Mouse (Mus musculus) kidney, postnatal 0 days (tissue): ENCODE data around the gene Ssbp3. TPM values are rescaled to one million over a fixed set of nuclear protein-coding genes. Genes with fewer than 3 reads are reported as not detected.

ENCODE experiments used
- ATAC-seq: fragments of 200-750 bp; cut with Nextera tagmentation; replicated peaks from 2 replicates; pipeline ENCODE4 v1.8.0; 2017; ENCODE audit warnings: low read depth, moderate number of reproducible peaks, moderate TSS enrichment, moderate library complexity; ENCODE audit not compliant: low FRiP score
- DNase-seq: peaks from one replicate; pipeline ENCODE4 v3.0.0-alpha.2; 2016; ENCODE audit warnings: low spot score
- H3K27ac ChIP-seq: fragments of 300-500 bp; sonication (generic); 2 replicates; pipeline ENCODE4 v1.5.1; 2014; ENCODE audit warnings: mild to moderate bottlenecking
- H3K27me3 ChIP-seq: fragments of 300-500 bp; sonication (generic); 2 replicates; pipeline ENCODE4 v1.6.1; 2014; ENCODE audit warnings: low read length, mixed read lengths; ENCODE audit not compliant: insufficient read depth
- H3K36me3 ChIP-seq: fragments of 300-500 bp; sonication (generic); 2 replicates; pipeline ENCODE4 v1.6.1; 2014; ENCODE audit warnings: low read length, mixed read lengths; ENCODE audit not compliant: insufficient read depth
- H3K4me1 ChIP-seq: fragments of 300-500 bp; sonication (generic); replicated peaks from 2 replicates; pipeline ENCODE4 v1.6.1; 2014; ENCODE audit warnings: antibody characterized with exemption, low read length, mixed read lengths; ENCODE audit not compliant: insufficient read depth
- H3K4me2 ChIP-seq: fragments of 300-500 bp; sonication (generic); 2 replicates; pipeline ENCODE4 v1.6.1; 2014; ENCODE audit warnings: mild to moderate bottlenecking, low read length, moderate library complexity, mixed read lengths
- H3K4me3 ChIP-seq: fragments of 300-500 bp; sonication (generic); replicated peaks from 2 replicates; pipeline ENCODE4 v1.5.1; 2014; ENCODE audit warnings: low read depth, low read length
- H3K9ac ChIP-seq: fragments of 300-500 bp; sonication (generic); 2 replicates; pipeline ENCODE4 v1.6.1; 2014; ENCODE audit warnings: low read depth, low read length
- H3K9me3 ChIP-seq: fragments of 300-500 bp; sonication (generic); replicated peaks from 2 replicates; pipeline ENCODE4 v1.6.1; 2016; ENCODE audit warnings: low read length, inconsistent platforms, mixed read lengths
- CTCF ChIP-seq: IDR thresholded peaks from 2 replicates; pipeline ENCODE4 v1.5.1; 2016; ENCODE audit warnings: antibody characterized with exemption, low read depth, mild to moderate bottlenecking, moderate library complexity
- WGBS: fragments of 180-500 bp; shearing (Covaris S2); extraction: QIAGEN DNeasy Blood & Tissue Kit; methylation state at CpG from one replicate; pipeline ENCODE4 v1.1.7; 2014; 5-methylcytosine and 5-hydroxymethylcytosine counted together
- polyA plus RNA-seq: library from polyadenylated mRNA; unstranded; fragments of >200 nt; fragmentation: Nextera tagmentation; extraction: Ambion mirVana; gene quantifications from 2 replicates; pipeline ENCODE4 v1.2.1, GENCODE M21; 2015

The Ssbp3 gene
- polyA plus RNA-seq, 1 experiment from 2014 or later, result 68.3 TPM

GRCm38 (mm10) chr4:106942491-106942890, 32.0 kb downstream of the Ssbp3 start:
- 82% methylated on average over 4 of the region's 4 CpGs for WGBS
- Histone ChIP-seq H3K36me3 (peaks cover 1% of the 10 kb centered on the region; the same call in 1 of the 2 replicates), H3K4me2 (no peak overlapping the region), H3K9me3 (no peaks in the 10 kb centered on the region), H3K4me1 (peaks cover 22% of the 10 kb centered on the region), H3K9ac (no peak overlapping the region), H3K27ac (no peak overlapping the region), H3K4me3 (no peak overlapping the region), H3K27me3 (no peaks in the 10 kb centered on the region)
- no peak for ATAC-seq
- TF ChIP-seq CTCF, result no peak
- no peak for DNase-seq

- DNase-seq, result no peak
- peaks cover 18% of the 10 kb centered on the region for H3K4me1 ChIP-seq
Measured at GRCm38 (mm10) chr4:106943627-106944026, 33.1 kb downstream of the Ssbp3 start.

GRCm38 (mm10) chr4:106944898-106945297, 34.4 kb downstream of the Ssbp3 start:
- H3K27ac ChIP-seq, result no peak overlapping the region
- 72% methylated on average over 3 of the region's 3 CpGs for WGBS
- no peak overlapping the region for H3K4me3 ChIP-seq
- H3K36me3 ChIP-seq, result no peaks in the 10 kb centered on the region
- H3K4me1 ChIP-seq, result peaks cover 14% of the 10 kb centered on the region
- no peaks in the 10 kb centered on the region for H3K9me3 ChIP-seq
- no peaks in the 10 kb centered on the region for H3K27me3 ChIP-seq
- no peak for ATAC-seq
- H3K4me2 ChIP-seq, result no peak overlapping the region
- H3K9ac ChIP-seq, result no peak overlapping the region
- DNase-seq, result no peak
- TF ChIP-seq CTCF, result no peak

More at GRCm38 (mm10) chr4:106943627-106944026, 33.1 kb downstream of the Ssbp3 start:
- Histone ChIP-seq H3K27me3 (no peaks in the 10 kb centered on the region), H3K4me3 (no peak overlapping the region), H3K27ac (no peak overlapping the region), H3K36me3 (no peaks in the 10 kb centered on the region), H3K9me3 (no peaks in the 10 kb centered on the region), H3K9ac (no peak overlapping the region), H3K4me2 (no peak overlapping the region)
- ATAC-seq, result no peak
- WGBS, result 83% methylated on average over 2 of the region's 2 CpGs
- TF ChIP-seq CTCF, result no peak

- no peaks in the 10 kb centered on the region for H3K27me3 ChIP-seq
- H3K9me3 ChIP-seq, result no peaks in the 10 kb centered on the region
- DNase-seq, result no peak
- no peak for TF ChIP-seq CTCF
- no peak for ATAC-seq
- no peak overlapping the region for H3K9ac ChIP-seq
- WGBS, result 60% methylated on average over 3 of the region's 3 CpGs
- H3K4me3 ChIP-seq, result no peak overlapping the region
- peaks cover 22% of the 10 kb centered on the region for H3K4me1 ChIP-seq
- no peak overlapping the region for H3K4me2 ChIP-seq
- no peaks in the 10 kb centered on the region for H3K36me3 ChIP-seq
- H3K27ac ChIP-seq, result no peak overlapping the region
Measured at GRCm38 (mm10) chr4:106947741-106948140, 37.2 kb downstream of the Ssbp3 start.

GRCm38 (mm10) chr4:106948546-106948945, 38.0 kb downstream of the Ssbp3 start:
- Histone ChIP-seq H3K9me3 (no peaks in the 10 kb centered on the region), H3K4me3 (no peak overlapping the region), H3K27ac (no peak overlapping the region), H3K4me2 (no peak overlapping the region), H3K9ac (no peak overlapping the region), H3K4me1 (peaks cover 22% of the 10 kb centered on the region), H3K36me3 (no peaks in the 10 kb centered on the region), H3K27me3 (no peaks in the 10 kb centered on the region)
- no peak for DNase-seq
- TF ChIP-seq CTCF, result no peak
- ATAC-seq, result peak; percentile 21; the same call in 1 of the 2 replicates
- WGBS, result 39% methylated on average over 7 of the region's 7 CpGs

GRCm38 (mm10) chr4:106949200-106949599, 38.7 kb downstream of the Ssbp3 start:
- Histone ChIP-seq H3K4me1 (peaks cover 22% of the 10 kb centered on the region), H3K9ac (0 out of 2 replicates have a peak overlapping the region, but pooled peaks have one; percentile 9), H3K4me3 (no peak overlapping the region), H3K27ac (no peak overlapping the region), H3K27me3 (no peaks in the 10 kb centered on the region), H3K9me3 (no peaks in the 10 kb centered on the region), H3K4me2 (no peak overlapping the region), H3K36me3 (no peaks in the 10 kb centered on the region)
- ATAC-seq (no peak), DNase-seq (no peak)
- no peak for TF ChIP-seq CTCF
- WGBS, result 63% methylated on average over 6 of the region's 6 CpGs

- Histone ChIP-seq H3K36me3 (no peaks in the 10 kb centered on the region), H3K4me1 (peaks cover 22% of the 10 kb centered on the region), H3K9ac (no peak overlapping the region), H3K9me3 (no peaks in the 10 kb centered on the region), H3K27me3 (no peaks in the 10 kb centered on the region), H3K4me3 (no peak overlapping the region), H3K27ac (no peak overlapping the region), H3K4me2 (no peak overlapping the region)
- DNase-seq, result no peak
- WGBS, result 53% methylated on average over 4 of the region's 4 CpGs
- ATAC-seq, result no peak
- TF ChIP-seq CTCF, result no peak
Measured at GRCm38 (mm10) chr4:106950801-106951200, 40.3 kb downstream of the Ssbp3 start.
